Mouse (Mus musculus): ENCODE results near the gene Apoc2. TPM values are rescaled to one million over a fixed set of nuclear protein-coding genes. Genes with fewer than 3 reads are reported as not detected.
"Not testable (repeated sequence)": the region's sequence is repeated elsewhere in the genome, so short reads cannot be mapped to it uniquely, and the experiment has no call there.

Apoc2 gene
- polyA plus RNA-seq, 1 experiment from 2014 or later, result 0.78 TPM

- Histone ChIP-seq H3K9ac (ENCODE audit: low read depth, low read length) (no peak overlapping the region), H3K4me2 (ENCODE audit: low read depth, low read length) (no peak overlapping the region), H3K4me3 (ENCODE audit: low read depth, low read length) (no peak overlapping the region), H3K4me1 (ENCODE audit: control insufficient read depth, insufficient read depth, low read length) (peaks cover 3% of the 10 kb centered on the region), H3K36me3 (ENCODE audit: control insufficient read depth, insufficient read depth, low read length) (no peaks in the 10 kb centered on the region), H3K27me3 (replicated peaks; ENCODE audit: control insufficient read depth, insufficient read depth, low read length) (no peaks in the 10 kb centered on the region), H3K9me3 (ENCODE audit: control insufficient read depth, low read length) (no peaks in the 10 kb centered on the region), H3K27ac (replicated peaks; ENCODE audit: low read depth, low read length) (no peak overlapping the region)
- no peak for DNase-seq (ENCODE audit: low spot score)
- no peak for ATAC-seq (ENCODE audit: low read depth)
- WGBS, result 100% methylated on average over 2 of the region's 2 CpGs
Observed at GRCm38 (mm10) chr7:19688611-19689010, 10.9 kb upstream of the Apoc2 start.

GRCm38 (mm10) chr7:19688101-19688500 is 10.4 kb upstream of the Apoc2 start:
- H3K36me3 ChIP-seq (ENCODE audit: control insufficient read depth, insufficient read depth, low read length), result no peaks in the 10 kb centered on the region
- no peaks in the 10 kb centered on the region for H3K27me3 ChIP-seq (replicated peaks; ENCODE audit: control insufficient read depth, insufficient read depth, low read length)
- 94% methylated on average over 10 of the region's 10 CpGs for whole genome bisulfite sequencing
- no peaks in the 10 kb centered on the region for H3K9me3 ChIP-seq (ENCODE audit: control insufficient read depth, low read length)
- no peaks in the 10 kb centered on the region; the same call in none of the 2 replicates for H3K4me1 ChIP-seq (ENCODE audit: control insufficient read depth, insufficient read depth, low read length)
- ATAC-seq (ENCODE audit: low read depth) (no peak), DNase-seq (ENCODE audit: low spot score) (no peak)
- H3K4me2 ChIP-seq (ENCODE audit: low read depth, low read length), result no peak overlapping the region
- no peak overlapping the region for H3K9ac ChIP-seq (ENCODE audit: low read depth, low read length)
- H3K27ac ChIP-seq (replicated peaks; ENCODE audit: low read depth, low read length), result no peak overlapping the region
- no peak overlapping the region for H3K4me3 ChIP-seq (ENCODE audit: low read depth, low read length)

- H3K4me3 ChIP-seq (ENCODE audit: low read depth, low read length); H3K36me3 ChIP-seq (ENCODE audit: control insufficient read depth, insufficient read depth, low read length); H3K4me1 ChIP-seq (ENCODE audit: control insufficient read depth, insufficient read depth, low read length); H3K27me3 ChIP-seq (replicated peaks; ENCODE audit: control insufficient read depth, insufficient read depth, low read length); H3K9ac ChIP-seq (ENCODE audit: low read depth, low read length); H3K4me2 ChIP-seq (ENCODE audit: low read depth, low read length); H3K9me3 ChIP-seq (ENCODE audit: control insufficient read depth, low read length); H3K27ac ChIP-seq (replicated peaks; ENCODE audit: low read depth, low read length): not testable (repeated sequence)
- DNase-seq (ENCODE audit: low spot score), result peak; percentile 58
- ATAC-seq (ENCODE audit: low read depth), result peak; percentile 81
- 55% methylated on average over 8 of the region's 8 CpGs for WGBS
Observed at GRCm38 (mm10) chr7:19686927-19687583, 9.3 kb upstream of the Apoc2 start.

GRCm38 (mm10) chr7:19686521-19686920 is 8.8 kb upstream of the Apoc2 start:
- ATAC-seq (ENCODE audit: low read depth), result peak; percentile 7; the same call in 1 of the 2 replicates
- no peak for DNase-seq (ENCODE audit: low spot score)
- WGBS, result 82% methylated on average over 6 of the region's 6 CpGs
- no peak overlapping the region for H3K27ac ChIP-seq (replicated peaks; ENCODE audit: low read depth, low read length)
- H3K27me3 ChIP-seq (replicated peaks; ENCODE audit: control insufficient read depth, insufficient read depth, low read length), result no peaks in the 10 kb centered on the region
- no peak overlapping the region for H3K4me2 ChIP-seq (ENCODE audit: low read depth, low read length)
- no peak overlapping the region for H3K4me3 ChIP-seq (ENCODE audit: low read depth, low read length)
- no peak overlapping the region for H3K9ac ChIP-seq (ENCODE audit: low read depth, low read length)
- no peaks in the 10 kb centered on the region for H3K9me3 ChIP-seq (ENCODE audit: control insufficient read depth, low read length)
- no peaks in the 10 kb centered on the region; the same call in 1 of the 2 replicates for H3K4me1 ChIP-seq (ENCODE audit: control insufficient read depth, insufficient read depth, low read length)
- no peaks in the 10 kb centered on the region for H3K36me3 ChIP-seq (ENCODE audit: control insufficient read depth, insufficient read depth, low read length)

- DNase-seq (ENCODE audit: low spot score), result no peak
- Histone ChIP-seq H3K4me3 (ENCODE audit: low read depth, low read length) (no peak overlapping the region), H3K36me3 (ENCODE audit: control insufficient read depth, insufficient read depth, low read length) (no peaks in the 10 kb centered on the region), H3K4me2 (ENCODE audit: low read depth, low read length) (no peak overlapping the region), H3K9me3 (ENCODE audit: control insufficient read depth, low read length) (no peaks in the 10 kb centered on the region), H3K4me1 (ENCODE audit: control insufficient read depth, insufficient read depth, low read length) (no peaks in the 10 kb centered on the region; the same call in 1 of the 2 replicates), H3K27me3 (replicated peaks; ENCODE audit: control insufficient read depth, insufficient read depth, low read length) (no peaks in the 10 kb centered on the region), H3K9ac (ENCODE audit: low read depth, low read length) (no peak overlapping the region), H3K27ac (replicated peaks; ENCODE audit: low read depth, low read length) (no peak overlapping the region)
- 65% methylated on average over 4 of the region's 4 CpGs for WGBS
- no peak for ATAC-seq (ENCODE audit: low read depth)
Observed at GRCm38 (mm10) chr7:19685374-19685773, 7.6 kb upstream of the Apoc2 start.

GRCm38 (mm10) chr7:19683771-19684201 is 6.0 kb upstream of the Apoc2 start:
- no peak for ATAC-seq (ENCODE audit: low read depth)

GRCm38 (mm10) chr7:19682979-19683378 is 5.2 kb upstream of the Apoc2 start:
- H3K9ac ChIP-seq (ENCODE audit: low read depth, low read length), result no peak overlapping the region
- WGBS, result 47% methylated on average over 3 of the region's 3 CpGs
- no peak for DNase-seq (ENCODE audit: low spot score)
- no peaks in the 10 kb centered on the region for H3K9me3 ChIP-seq (ENCODE audit: control insufficient read depth, low read length)
- H3K4me3 ChIP-seq (ENCODE audit: low read depth, low read length), result no peak overlapping the region
- no peak overlapping the region for H3K4me2 ChIP-seq (ENCODE audit: low read depth, low read length)
- H3K4me1 ChIP-seq (ENCODE audit: control insufficient read depth, insufficient read depth, low read length), result no peaks in the 10 kb centered on the region; the same call in 1 of the 2 replicates
- ATAC-seq (ENCODE audit: low read depth), result no peak
- H3K27me3 ChIP-seq (replicated peaks; ENCODE audit: control insufficient read depth, insufficient read depth, low read length), result no peaks in the 10 kb centered on the region
- no peaks in the 10 kb centered on the region for H3K36me3 ChIP-seq (ENCODE audit: control insufficient read depth, insufficient read depth, low read length)
- H3K27ac ChIP-seq (replicated peaks; ENCODE audit: low read depth, low read length), result no peak overlapping the region

More at GRCm38 (mm10) chr7:19683771-19684201, 6.0 kb upstream of the Apoc2 start:
- no peak overlapping the region for H3K9ac ChIP-seq (ENCODE audit: low read depth, low read length)
- no peak for DNase-seq (ENCODE audit: low spot score)
- H3K4me3 ChIP-seq (ENCODE audit: low read depth, low read length), result no peak overlapping the region
- no peaks in the 10 kb centered on the region for H3K9me3 ChIP-seq (ENCODE audit: control insufficient read depth, low read length)
- no peaks in the 10 kb centered on the region for H3K36me3 ChIP-seq (ENCODE audit: control insufficient read depth, insufficient read depth, low read length)
- no peak overlapping the region for H3K4me2 ChIP-seq (ENCODE audit: low read depth, low read length)
- WGBS, result 65% methylated on average over 6 of the region's 6 CpGs
- H3K27me3 ChIP-seq (replicated peaks; ENCODE audit: control insufficient read depth, insufficient read depth, low read length), result no peaks in the 10 kb centered on the region
- no peak overlapping the region for H3K27ac ChIP-seq (replicated peaks; ENCODE audit: low read depth, low read length)
- H3K4me1 ChIP-seq (ENCODE audit: control insufficient read depth, insufficient read depth, low read length), result no peaks in the 10 kb centered on the region; the same call in 1 of the 2 replicates

GRCm38 (mm10) chr7:19681202-19681694 is 3.5 kb upstream of the Apoc2 start, which contains the start of the genes Gm44805 and Apoc4:
Gm44805 (minus strand) TSS chr7:19681423.
Apoc4 (minus strand) TSS chr7:19681479.
- Histone ChIP-seq H3K27ac (replicated peaks; ENCODE audit: low read depth, low read length) (no peak within 1 kb of the TSS), H3K27me3 (replicated peaks; ENCODE audit: control insufficient read depth, insufficient read depth, low read length) (no peaks in the 10 kb centered on the region), H3K4me1 (ENCODE audit: control insufficient read depth, insufficient read depth, low read length) (no peaks in the 10 kb centered on the region; the same call in 1 of the 2 replicates), H3K9ac (ENCODE audit: low read depth, low read length) (no peak within 1 kb of the TSS), H3K4me3 (ENCODE audit: low read depth, low read length) (no peak within 1 kb of the TSS), H3K9me3 (ENCODE audit: control insufficient read depth, low read length) (no peaks in the 10 kb centered on the region), H3K4me2 (ENCODE audit: low read depth, low read length) (no peak within 1 kb of the TSS), H3K36me3 (ENCODE audit: control insufficient read depth, insufficient read depth, low read length) (no peaks in the 10 kb centered on the region)
- ATAC-seq (ENCODE audit: low read depth) (no peak), DNase-seq (ENCODE audit: low spot score) (no peak)
- WGBS, result 61% methylated on average over 6 of the region's 8 CpGs

- Histone ChIP-seq H3K27ac (replicated peaks; ENCODE audit: low read depth, low read length) (no peak overlapping the region), H3K9ac (ENCODE audit: low read depth, low read length) (no peak overlapping the region), H3K36me3 (ENCODE audit: control insufficient read depth, insufficient read depth, low read length) (no peaks in the 10 kb centered on the region), H3K9me3 (ENCODE audit: control insufficient read depth, low read length) (no peaks in the 10 kb centered on the region), H3K27me3 (replicated peaks; ENCODE audit: control insufficient read depth, insufficient read depth, low read length) (no peaks in the 10 kb centered on the region), H3K4me3 (ENCODE audit: low read depth, low read length) (no peak overlapping the region), H3K4me1 (ENCODE audit: control insufficient read depth, insufficient read depth, low read length) (no peaks in the 10 kb centered on the region; the same call in 1 of the 2 replicates), H3K4me2 (ENCODE audit: low read depth, low read length) (no peak overlapping the region)
- no peak for ATAC-seq (ENCODE audit: low read depth)
- no peak for DNase-seq (ENCODE audit: low spot score)
- 79% methylated on average over 2 of the region's 2 CpGs for WGBS
Observed at GRCm38 (mm10) chr7:19680702-19681101, 3.0 kb upstream of the Apoc2 start.

Measured in embryonic facial prominence, embryonic 14.5 days (tissue).